Mouse (Mus musculus): ENCODE measurements around the gene Wdfy2. TPM values are rescaled to one million over a fixed set of nuclear protein-coding genes. Genes with fewer than 3 reads are reported as not detected.

The Wdfy2 gene
- total and polyA plus RNA-seq, 3 experiments, result 5.0 to 6.7 (median 6.5) TPM

DNA sequence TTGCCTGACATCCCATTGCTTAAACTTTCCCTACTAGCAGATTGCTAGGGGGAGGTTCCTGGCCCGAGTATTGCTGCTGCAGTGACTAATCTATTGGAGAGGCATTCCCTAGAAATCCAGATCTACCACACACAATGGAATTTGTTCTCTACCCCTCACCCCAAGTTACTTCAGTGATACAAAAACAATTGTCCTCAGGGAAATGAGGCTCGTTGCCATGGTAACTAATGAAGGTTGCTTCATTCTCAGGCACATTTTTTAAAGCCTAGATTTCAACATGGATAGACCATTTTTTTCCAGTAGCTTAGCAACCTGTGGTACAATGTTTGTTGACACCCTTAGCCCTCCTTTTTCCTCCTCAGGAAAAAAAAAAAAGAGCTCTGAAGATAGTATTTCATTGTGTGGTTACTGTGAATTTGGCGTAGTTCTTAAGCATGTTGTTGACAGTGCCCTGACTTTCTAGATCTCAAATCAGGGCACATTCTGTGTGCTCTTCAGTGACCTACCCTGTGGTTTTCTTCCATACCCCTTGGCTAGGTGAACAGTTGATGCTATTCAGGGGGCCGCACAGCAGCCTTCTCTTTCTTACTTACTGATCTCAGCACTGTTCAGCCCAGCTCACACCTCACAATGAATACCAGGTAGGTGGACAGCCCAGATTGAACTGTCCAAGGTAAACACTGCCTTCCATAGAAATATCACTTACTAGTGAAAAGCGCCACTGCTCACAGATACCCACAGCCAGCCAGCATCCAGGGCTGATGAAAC is 42.8 kb downstream of the Wdfy2 start:
- no peak for TF ChIP-seq CTCF (IDR thresholded peaks at IDR 0.05)
- TF ChIP-seq POLR2A (IDR thresholded peaks at IDR 0.05; ENCODE audit: insufficient read depth, low read depth, low read length), result no peak
- no peak for TF ChIP-seq EP300 (IDR thresholded peaks at IDR 0.05; ENCODE audit: insufficient read depth, low read depth, low read length)
- peak in 1 of 2 experiments; percentile 65 for DNase-seq
- peaks cover 35% of the 10 kb centered on the region for H3K36me3 ChIP-seq (ENCODE audit: control insufficient read depth, insufficient read depth, low read length)
- no peaks in the 10 kb centered on the region for H3K27me3 ChIP-seq (ENCODE audit: control insufficient read depth, insufficient read depth, low read length)
- peak overlapping the region; percentile 5; the same call in 1 of the 2 replicates for H3K9ac ChIP-seq (ENCODE audit: low read depth, low read length)
- 47% methylated on average over 5 of the region's 5 CpGs for WGBS
- peaks cover 37% of the 10 kb centered on the region for H3K4me1 ChIP-seq (ENCODE audit: control insufficient read depth, insufficient read depth, low read length)
- intact Hi-C loops (cut with DNase I), result loop anchor here (2.0 to 5.0 kb wide), 2 partner anchors 92 to 119 kb away; partner anchors contain the start of gene Ints6
- peak overlapping the region; percentile 80 for H3K27ac ChIP-seq
- H3K4me3 ChIP-seq, result no peak overlapping the region
- H3K79me2 ChIP-seq (replicated peaks; ENCODE audit: control insufficient read depth, insufficient read depth, low read length), result peaks cover 2% of the 10 kb centered on the region

GRCm38 (mm10) chr14:62882061-62882614 is 44.7 kb downstream of the Wdfy2 start:
- H3K36me3 ChIP-seq (ENCODE audit: control insufficient read depth, insufficient read depth, low read length), result peaks cover 36% of the 10 kb centered on the region
- H3K27ac ChIP-seq, result no peak overlapping the region
- no peak overlapping the region for H3K9ac ChIP-seq (ENCODE audit: low read depth, low read length)
- no peaks in the 10 kb centered on the region for H3K27me3 ChIP-seq (ENCODE audit: control insufficient read depth, insufficient read depth, low read length)
- H3K79me2 ChIP-seq (replicated peaks; ENCODE audit: control insufficient read depth, insufficient read depth, low read length), result peaks cover 2% of the 10 kb centered on the region
- no peak overlapping the region for H3K4me3 ChIP-seq
- DNase-seq, result no peak
- peak; percentile 21 for TF ChIP-seq CTCF (IDR thresholded peaks at IDR 0.05)
- TF ChIP-seq POLR2A (IDR thresholded peaks at IDR 0.05; ENCODE audit: insufficient read depth, low read depth, low read length), result no peak
- TF ChIP-seq EP300 (IDR thresholded peaks at IDR 0.05; ENCODE audit: insufficient read depth, low read depth, low read length), result no peak
- peaks cover 34% of the 10 kb centered on the region for H3K4me1 ChIP-seq (ENCODE audit: control insufficient read depth, insufficient read depth, low read length)
- WGBS, result 63% methylated on average over 4 of the region's 4 CpGs
- intact Hi-C loops (cut with DNase I), result loop anchor here (5.0 kb wide), 1 partner anchor 90 kb away; no protein-coding TSS in a partner anchor

DNA sequence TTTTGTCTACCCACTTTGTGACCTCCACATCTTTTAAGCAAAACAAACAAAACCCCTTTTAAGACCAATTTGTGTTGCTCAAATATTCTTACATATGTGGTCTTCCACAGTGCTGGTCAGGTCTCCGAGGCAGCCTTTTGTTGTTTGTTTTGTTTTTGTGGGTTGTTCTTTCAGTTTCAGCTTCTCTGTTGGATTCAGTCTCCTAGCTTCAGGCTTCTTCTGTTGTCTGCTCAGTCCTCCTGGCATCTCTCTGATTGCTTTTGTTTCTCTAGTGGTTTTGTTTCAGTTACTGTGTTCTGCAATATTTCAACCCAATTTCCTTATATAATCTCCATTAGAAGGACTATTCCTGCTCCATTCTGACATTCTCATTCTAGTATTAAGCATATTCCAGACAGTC is 46.1 kb downstream of the Wdfy2 start:
- H3K9ac ChIP-seq (ENCODE audit: low read depth, low read length), result no peak overlapping the region
- WGBS, result 33% methylated on average over 1 of the region's 1 CpGs
- H3K27ac ChIP-seq, result 0 out of 2 replicates have a peak overlapping the region, but pooled peaks have one; percentile 5
- H3K27me3 ChIP-seq (ENCODE audit: control insufficient read depth, insufficient read depth, low read length), result no peaks in the 10 kb centered on the region
- peaks cover 2% of the 10 kb centered on the region for H3K79me2 ChIP-seq (replicated peaks; ENCODE audit: control insufficient read depth, insufficient read depth, low read length)
- H3K36me3 ChIP-seq (ENCODE audit: control insufficient read depth, insufficient read depth, low read length), result peaks cover 30% of the 10 kb centered on the region
- TF ChIP-seq POLR2A (IDR thresholded peaks at IDR 0.05; ENCODE audit: insufficient read depth, low read depth, low read length), result no peak
- TF ChIP-seq CTCF (IDR thresholded peaks at IDR 0.05), result no peak
- TF ChIP-seq EP300 (IDR thresholded peaks at IDR 0.05; ENCODE audit: insufficient read depth, low read depth, low read length), result no peak
- H3K4me1 ChIP-seq (ENCODE audit: control insufficient read depth, insufficient read depth, low read length), result peaks cover 28% of the 10 kb centered on the region
- H3K4me3 ChIP-seq, result no peak overlapping the region
- intact Hi-C loops (cut with DNase I), result loop anchor here (5.0 kb wide), 1 partner anchor 89 kb away; no protein-coding TSS in a partner anchor
- DNase-seq, result no peak

GRCm38 (mm10) chr14:62884171-62884570 is 46.7 kb downstream of the Wdfy2 start:
- Histone ChIP-seq H3K27me3 (ENCODE audit: control insufficient read depth, insufficient read depth, low read length) (no peaks in the 10 kb centered on the region), H3K27ac (peak overlapping the region; percentile 5; the same call in 1 of the 2 replicates), H3K4me1 (ENCODE audit: control insufficient read depth, insufficient read depth, low read length) (peaks cover 23% of the 10 kb centered on the region), H3K36me3 (ENCODE audit: control insufficient read depth, insufficient read depth, low read length) (peaks cover 26% of the 10 kb centered on the region), H3K4me3 (no peak overlapping the region), H3K79me2 (replicated peaks; ENCODE audit: control insufficient read depth, insufficient read depth, low read length) (peaks cover 2% of the 10 kb centered on the region; the same call in 1 of the 2 replicates), H3K9ac (ENCODE audit: low read depth, low read length) (no peak overlapping the region)
- intact Hi-C loops (cut with DNase I), result loop anchor here (5.0 kb wide), 1 partner anchor 88 kb away; no protein-coding TSS in a partner anchor
- 29% methylated on average over 5 of the region's 5 CpGs for WGBS
- no peak for DNase-seq
- TF ChIP-seq EP300 (IDR thresholded peaks at IDR 0.05; ENCODE audit: insufficient read depth, low read depth, low read length), result no peak
- no peak for TF ChIP-seq POLR2A (IDR thresholded peaks at IDR 0.05; ENCODE audit: insufficient read depth, low read depth, low read length)
- no peak for TF ChIP-seq CTCF (IDR thresholded peaks at IDR 0.05)

GRCm38 (mm10) chr14:62884639-62885038 is 47.2 kb downstream of the Wdfy2 start:
- Histone ChIP-seq H3K79me2 (replicated peaks; ENCODE audit: control insufficient read depth, insufficient read depth, low read length) (peaks cover 2% of the 10 kb centered on the region; the same call in 1 of the 2 replicates), H3K27ac (no peak overlapping the region; the same call in 1 of the 2 replicates), H3K36me3 (ENCODE audit: control insufficient read depth, insufficient read depth, low read length) (peaks cover 23% of the 10 kb centered on the region), H3K4me3 (no peak overlapping the region), H3K9ac (ENCODE audit: low read depth, low read length) (no peak overlapping the region), H3K27me3 (ENCODE audit: control insufficient read depth, insufficient read depth, low read length) (no peaks in the 10 kb centered on the region), H3K4me1 (ENCODE audit: control insufficient read depth, insufficient read depth, low read length) (peaks cover 19% of the 10 kb centered on the region)
- TF ChIP-seq POLR2A (IDR thresholded peaks at IDR 0.05; ENCODE audit: insufficient read depth, low read depth, low read length) (no peak), EP300 (IDR thresholded peaks at IDR 0.05; ENCODE audit: insufficient read depth, low read depth, low read length) (no peak), CTCF (IDR thresholded peaks at IDR 0.05) (no peak)
- WGBS, result 96% methylated on average over 1 of the region's 1 CpGs
- no peak for DNase-seq
- intact Hi-C loops (cut with DNase I), result loop anchor here (5.0 kb wide), 1 partner anchor 88 kb away; no protein-coding TSS in a partner anchor
